Mouse (Mus musculus): ENCODE results near the gene Swap70.

DNA sequence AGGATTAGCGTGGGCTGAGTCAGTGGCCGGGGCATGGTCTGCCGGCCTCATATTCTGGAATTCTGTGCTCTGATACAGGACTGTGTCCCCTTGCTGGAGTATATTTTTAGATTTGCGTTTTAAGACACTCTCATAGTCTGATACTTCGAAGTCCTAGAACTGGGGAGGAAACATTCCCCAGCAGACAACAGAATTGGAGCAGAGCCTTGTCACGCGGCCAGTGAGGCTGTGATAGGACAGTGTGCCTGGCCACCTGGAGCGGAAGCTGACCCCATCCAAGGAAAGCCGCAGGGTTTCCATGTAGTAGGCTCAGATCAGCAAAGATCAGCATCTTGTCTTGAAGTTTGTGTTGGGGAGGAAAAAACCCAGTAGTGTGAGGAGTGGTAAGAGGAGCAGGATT is 23.6 kb downstream of the Swap70 start:
- TF ChIP-seq CTCF (conservative IDR thresholded peaks at IDR 0.05; ENCODE audit: low read length) = no peak
- no peak for TF ChIP-seq POU5F1 (IDR thresholded peaks at IDR 0.05; ENCODE audit: borderline replicate concordance, low read length)
